Mouse (Mus musculus) urinary bladder, adult 18-20 months (tissue): Measurements from ENCODE around the gene Tox4.
A peak's percentile ranks its signal among the peaks of the same experiment; 100 is the strongest.

ENCODE experiments used
- DNase-seq, 2 experiments: peaks; one replicate each; pipeline ENCODE4 v3.0.0; 2022; ENCODE audit warnings: low spot score in 2 of 2, mixed read lengths in 2 of 2

The Tox4 gene

DNA sequence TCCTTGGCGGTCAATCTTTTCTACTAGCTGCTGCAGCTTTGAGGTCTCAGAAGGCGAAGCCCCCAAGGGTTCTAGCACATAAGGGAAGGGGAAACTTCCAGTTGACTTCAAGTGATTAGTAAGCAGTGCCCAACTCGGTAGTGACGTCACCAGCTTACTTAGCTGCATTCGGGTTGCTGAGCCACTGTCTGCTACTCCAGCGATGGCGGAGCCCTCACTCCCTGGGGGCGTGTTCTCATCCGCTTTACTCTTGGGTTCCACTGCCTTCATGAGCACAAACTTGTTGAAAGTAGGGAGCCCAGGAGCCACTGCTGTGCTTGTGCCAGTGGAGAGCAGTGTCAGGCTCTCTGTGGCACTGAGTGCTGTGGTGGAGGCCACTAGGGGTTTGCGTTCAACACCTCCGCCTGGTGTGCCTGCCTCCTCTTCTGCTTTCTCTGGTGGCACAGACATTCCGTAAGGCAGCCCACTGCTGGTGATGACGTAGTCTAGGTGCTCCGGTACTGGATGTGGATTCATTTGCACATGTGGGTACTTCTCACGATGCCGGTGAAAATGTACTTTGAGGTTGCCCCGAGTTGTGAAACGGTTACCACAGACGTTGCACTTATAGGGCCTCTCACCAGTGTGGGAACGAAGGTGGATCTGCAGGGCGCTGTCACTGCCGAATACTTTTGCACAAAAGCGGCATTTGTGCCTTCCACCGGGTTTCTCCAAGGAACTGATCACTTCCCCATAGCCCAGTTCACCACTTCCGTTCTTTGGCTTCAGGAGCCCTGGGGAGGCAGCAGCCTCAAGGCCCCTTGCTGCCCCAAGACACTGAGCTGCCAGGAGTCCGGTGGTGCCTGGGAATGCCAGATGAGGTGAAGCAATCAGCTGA lies 35.2 kb downstream of the Tox4 start:
- no peak for DNase-seq

DNA sequence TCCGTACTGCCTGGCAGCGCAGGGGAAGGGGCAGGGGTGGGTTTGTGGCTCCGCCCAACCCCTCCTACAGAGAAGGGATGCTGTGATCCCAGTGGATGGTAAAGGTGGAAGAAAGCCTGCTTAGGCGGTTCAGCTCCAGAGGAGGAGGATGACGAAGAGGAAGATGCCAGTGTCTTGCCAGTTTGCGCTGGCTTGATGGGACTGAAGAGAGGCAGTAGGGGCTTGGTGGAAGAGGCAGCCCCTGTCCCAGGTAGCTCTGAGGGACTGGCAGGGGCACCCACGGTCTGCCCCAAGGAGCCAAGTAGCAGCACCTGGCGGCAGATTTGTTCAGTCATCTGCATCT lies 35.8 kb downstream of the Tox4 start:
- no peak for DNase-seq

DNA sequence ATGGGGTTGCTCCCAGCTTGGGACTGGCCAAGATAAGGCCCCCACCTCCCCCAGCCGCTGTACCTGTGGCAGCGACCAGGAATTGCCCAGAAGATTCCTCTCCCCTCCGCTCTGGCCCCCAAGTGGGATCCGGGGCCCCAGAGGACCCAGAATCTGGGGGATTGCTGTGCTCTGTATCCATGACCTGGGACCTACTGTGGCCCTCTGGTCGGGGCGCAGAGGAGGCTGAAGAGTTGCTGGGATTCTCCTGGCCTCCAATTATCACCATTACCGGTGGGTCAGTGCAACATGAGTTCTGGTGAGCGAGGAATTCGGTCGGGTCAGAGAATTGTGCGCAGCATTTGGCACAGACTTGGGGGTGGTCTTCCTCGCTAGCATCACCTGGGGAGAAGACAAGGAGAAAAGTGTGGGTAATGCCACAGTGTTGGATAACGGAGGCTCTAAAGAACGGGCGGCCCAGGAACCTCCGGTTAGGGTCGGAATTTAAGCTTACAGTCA lies 36.4 kb downstream of the Tox4 start:
- no peak for DNase-seq

DNA sequence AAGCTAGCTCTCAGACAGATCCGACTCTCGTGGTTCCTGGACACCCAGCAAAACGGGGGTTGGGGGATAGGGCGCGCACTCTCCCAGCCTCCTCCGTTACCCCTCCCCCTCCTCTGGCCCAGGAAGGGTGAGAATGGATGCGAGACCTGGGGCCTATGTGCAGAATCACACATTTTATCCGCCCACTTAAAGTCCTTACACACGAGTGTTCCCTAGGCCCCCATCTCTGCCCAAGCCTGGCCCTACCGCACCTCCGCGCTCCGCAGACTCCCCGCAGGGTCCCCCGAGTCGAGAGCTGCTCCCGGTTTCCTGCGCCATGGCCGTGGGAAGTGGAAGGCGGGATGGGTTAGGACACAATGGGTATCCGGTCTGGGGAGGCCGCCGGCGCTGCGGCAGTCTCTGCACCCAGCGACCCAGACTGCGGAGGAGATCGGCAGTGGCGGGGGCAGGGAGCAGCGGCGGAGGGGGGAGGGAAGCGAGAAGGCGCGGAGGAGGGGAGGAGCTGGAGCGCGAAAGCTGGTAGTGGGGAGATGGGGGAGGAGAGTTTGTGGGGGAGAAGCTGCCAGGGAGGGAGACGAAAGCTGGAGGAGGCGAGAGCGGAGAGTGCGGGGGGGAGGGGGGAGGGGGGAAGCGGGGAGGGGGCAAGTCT lies 37.0 kb downstream of the Tox4 start:
- DNase-seq: peak; percentile 38 to 60

DNA sequence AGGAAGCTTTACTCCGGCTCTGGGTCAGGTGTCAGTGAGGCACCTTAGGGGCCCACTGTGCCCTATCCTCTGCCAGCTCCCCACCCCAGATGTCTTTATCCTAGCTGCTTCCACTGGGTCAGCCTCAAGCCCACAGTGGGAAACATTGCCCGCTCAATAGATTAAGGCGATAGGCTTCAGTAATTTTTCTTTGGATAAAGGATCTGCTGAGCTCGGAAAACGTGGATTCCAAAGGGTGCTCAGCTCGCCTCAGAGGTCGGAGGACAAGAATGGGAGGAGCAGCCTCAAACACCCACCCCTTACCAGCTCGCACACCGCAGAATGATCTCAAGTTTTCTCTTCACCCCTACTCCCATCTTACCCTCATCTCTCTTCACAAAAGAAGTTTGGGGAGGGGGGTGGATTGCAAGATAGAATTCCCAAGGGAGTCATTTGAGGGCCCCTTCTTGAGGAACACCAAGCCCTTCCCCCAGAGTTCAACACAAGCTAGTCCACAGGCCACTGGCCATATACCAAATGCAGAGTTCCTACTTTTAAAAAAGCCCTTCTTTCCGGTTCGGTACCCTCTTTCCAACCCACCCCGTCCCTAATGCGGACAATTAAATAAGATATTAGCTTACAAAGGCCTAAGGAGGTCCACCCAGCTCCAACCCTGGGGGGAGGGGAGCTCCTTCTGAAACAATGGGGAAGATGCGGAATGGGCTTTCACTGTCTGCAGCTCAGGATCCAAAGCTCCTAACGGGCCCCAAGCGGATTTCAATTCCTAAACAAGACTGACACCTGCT lies 37.7 kb downstream of the Tox4 start:
- DNase-seq: no peak

DNA sequence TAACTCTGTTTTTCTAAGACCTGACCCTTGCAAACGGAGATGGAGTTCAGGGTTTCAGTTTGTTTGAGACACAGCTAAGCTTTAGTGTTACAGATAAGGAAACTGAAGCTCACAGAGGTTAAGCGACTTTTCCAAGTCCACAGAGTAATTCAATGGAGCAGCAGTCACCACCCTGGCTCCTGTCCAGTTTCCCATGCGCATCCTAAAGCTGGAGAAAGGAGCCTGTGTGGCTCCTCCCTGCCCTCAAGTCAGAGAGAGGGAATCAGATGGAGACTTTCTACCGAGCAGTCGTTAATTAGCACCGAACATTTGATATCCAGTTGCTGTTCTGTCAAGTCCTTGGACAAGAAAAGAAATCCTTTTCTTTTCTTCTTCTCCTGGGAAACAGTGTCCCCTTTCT lies 40.4 kb downstream of the Tox4 start:
- no peak for DNase-seq

DNA sequence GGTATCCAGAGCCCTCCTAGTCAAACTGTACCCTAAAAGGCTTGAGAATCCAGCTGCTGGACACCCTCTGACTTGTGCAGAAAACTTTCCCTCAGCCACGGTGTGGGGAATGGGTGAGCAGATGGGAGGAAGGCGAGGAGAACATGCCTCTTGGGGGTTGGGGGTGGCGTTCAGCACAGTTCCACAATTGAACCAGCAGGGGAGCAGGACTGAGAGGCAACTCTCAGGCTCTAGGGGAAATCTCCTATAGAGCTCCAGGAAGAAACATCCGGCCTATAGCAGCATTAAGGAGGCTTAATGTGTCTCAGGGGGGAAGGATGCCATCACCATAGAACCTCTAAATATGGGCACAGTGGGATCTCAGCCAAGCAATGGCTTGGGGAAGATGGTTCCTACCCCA lies 46.9 kb downstream of the Tox4 start:
- no peak for DNase-seq

DNA sequence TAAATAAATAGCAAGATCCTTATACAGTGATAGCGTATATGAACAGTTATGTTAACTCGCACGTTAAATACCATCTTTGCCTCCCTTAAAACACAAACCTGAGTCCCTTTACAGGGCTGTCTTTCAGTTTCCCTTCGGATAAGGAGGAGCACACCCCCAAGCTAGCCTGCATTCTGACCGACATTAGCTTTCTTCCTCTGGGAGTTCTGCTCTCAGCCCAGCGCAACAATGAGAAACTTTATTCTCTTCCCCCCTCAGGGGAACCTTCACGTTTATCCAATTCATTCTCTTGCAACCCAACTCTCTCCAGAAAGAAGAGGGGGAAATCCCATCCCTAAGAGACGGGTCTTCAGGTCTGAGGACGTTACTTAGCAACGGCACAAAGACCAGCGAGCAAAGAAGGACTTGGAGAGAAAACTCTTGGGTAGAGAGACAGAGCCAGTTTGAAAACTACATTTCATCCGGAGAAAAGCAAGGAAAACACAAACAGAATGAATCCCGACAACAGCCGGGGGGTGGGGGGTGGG lies 48.5 kb downstream of the Tox4 start:
- DNase-seq: no peak

DNA sequence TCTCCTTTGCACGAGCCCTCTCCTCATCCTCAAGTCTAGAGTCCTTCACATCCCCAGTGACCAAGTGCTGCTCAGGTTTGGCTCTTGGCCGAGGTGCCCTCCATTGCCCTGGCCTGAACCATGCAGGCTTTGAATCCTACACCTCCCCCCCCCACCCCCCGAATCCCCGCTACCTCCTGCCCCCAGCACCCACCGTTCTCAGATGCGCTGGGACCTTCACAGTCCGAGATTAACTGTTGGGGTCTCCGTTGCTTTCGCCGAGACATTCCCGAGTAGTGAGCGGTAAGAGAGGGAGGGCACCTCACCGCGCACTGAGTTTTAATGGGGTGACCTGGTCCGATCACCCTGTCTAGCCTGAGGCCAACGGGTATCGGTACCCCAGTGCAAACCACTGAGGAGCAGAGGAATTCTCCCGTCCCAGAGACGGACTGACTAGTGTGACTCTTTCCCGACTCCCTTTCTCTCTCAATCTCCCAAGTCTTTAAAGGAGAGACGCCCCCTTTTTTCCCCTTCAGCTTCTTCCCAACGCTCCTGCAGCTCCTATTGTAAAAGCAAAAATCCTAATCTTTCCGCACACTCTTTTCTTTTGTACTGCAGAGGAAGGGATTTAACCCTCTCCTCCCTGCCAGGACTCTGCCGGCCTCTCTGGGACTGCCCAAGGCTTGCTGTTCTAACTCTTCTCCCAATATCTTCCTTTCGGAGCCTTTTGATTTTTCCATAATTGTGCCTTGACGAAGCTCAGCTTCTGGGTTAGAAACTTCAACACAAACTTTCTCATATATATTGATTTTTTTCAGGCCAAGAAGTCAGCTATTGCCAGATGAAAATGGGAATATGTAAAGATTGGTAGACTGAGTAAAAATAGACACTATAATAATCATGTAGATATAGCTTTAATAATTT lies 49.2 kb downstream of the Tox4 start, which contains the start of gene Sall2:
Sall2 (minus strand) TSS at position 853 of the 903 bp plus-strand sequence.
- DNase-seq: no peak

DNA sequence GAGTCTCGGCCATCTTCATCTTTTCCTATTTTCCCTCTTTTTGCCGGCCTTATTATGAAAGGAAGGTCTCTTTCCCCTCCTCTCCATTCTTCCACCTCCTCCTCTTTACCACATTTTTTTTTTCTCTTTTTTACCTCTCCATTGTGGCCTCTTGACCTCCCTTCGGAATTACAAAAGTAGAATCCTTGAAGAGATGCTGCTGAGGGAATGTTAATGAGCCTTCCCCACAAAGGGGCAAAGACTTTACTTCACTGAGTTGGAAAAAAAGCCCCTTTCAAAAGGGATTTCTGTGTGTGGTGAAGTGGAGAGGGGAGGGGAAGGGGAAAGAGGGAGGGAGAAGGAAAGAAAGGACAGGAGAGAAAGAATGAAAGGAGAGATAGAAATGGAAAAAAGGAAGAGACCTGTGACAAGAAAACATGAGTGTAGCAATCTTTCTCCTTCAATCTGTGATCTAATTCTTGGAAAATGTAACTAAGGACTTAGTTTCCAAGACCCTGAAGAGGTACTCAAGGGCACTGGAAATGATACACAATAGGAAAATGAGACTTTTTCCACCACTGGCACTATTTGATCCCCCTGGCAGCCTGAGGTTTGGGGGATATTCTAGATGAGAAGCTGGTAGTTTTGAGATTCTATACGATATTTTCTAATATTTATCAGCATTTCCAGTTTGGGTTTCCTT lies 52.3 kb downstream of the Tox4 start:
- DNase-seq: no peak

DNA sequence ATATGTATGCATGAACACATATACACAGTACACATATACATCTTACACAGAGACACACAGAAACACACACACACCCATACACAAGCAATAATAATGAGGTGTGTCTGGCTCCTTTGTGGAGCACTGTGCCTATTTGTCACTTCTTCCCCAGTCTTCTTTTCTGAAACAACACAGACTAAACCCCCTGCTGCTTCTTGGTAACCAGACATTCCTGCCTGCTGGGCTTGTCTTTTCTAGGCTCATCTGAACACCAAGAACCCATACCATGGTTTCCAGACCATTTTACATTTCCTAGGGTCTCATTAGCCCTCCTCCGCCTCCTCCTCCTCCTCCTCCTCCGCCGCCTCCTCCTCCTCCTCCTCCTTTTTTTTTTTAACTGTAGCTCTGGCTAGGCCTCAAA lies 53.2 kb downstream of the Tox4 start:
- no peak for DNase-seq

DNA sequence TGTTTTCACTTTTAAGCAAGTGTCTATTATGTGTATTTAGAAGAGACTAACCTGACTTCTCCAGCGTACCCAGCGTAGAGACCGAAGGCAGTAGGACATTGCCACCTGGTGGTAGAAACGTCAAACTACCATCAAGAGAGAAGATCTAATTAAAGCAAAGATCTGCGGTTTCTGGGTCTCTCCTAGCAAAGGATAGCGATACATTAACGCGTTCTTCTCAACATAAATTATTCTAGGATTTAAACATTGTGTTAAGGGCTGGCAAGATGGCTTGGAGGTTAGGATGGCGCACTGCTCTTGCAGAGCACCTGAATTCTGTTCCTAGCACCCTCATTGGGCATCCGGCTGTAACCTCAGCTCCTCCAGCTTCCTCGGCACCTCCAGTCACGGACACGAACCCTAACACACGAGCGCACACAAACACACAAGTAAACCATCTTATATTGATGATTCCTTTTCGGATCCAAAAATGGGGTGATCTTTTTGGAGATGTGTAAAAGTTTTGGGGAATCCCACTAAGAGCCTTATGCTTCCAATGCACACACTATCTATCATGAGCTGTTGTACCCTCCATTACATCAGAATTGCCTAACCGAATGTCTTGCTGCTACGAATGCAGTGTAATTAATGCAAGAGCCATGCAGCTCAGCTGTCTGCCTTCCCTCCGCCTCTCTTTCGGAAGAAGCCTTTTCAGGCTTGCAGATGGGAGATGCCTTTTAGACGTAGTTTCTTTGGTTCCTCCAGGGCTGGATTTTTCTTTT lies 60.0 kb downstream of the Tox4 start:
- DNase-seq: peak in 1 of 2 experiments; percentile 20

DNA sequence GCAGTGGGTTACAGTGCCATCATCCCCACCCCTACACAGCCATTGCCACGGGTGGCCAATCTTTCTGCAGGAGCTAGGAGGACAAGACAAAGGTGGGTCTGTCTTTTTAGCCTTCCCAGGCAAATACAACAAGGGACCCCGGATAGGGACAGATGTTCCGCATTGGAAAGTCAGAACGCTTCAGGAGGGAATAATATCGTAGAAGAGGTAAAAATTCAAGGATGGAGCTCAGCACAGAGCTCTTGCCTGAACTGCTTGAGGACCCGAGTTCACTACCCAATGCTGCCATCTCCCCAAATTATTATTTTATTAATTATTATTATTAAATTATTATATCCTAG lies 60.5 kb downstream of the Tox4 start:
- DNase-seq: no peak
